Mouse (Mus musculus) E14TG2a.4 (cell line): ENCODE measurements around the gene Pxylp1.

ENCODE experiments used
- H3K27me3 ChIP-seq: 2 replicates; pipeline ENCODE4 v1.6.1; 2014; ENCODE audit warnings: low read length, control low read depth; ENCODE audit not compliant: insufficient read depth
- H3K36me3 ChIP-seq: 2 replicates; pipeline ENCODE4 v1.6.1; 2014; ENCODE audit warnings: low read length, control low read depth; ENCODE audit not compliant: insufficient read depth
- H3K4me1 ChIP-seq: replicated peaks from 2 replicates; pipeline ENCODE4 v1.6.1; 2014; ENCODE audit warnings: low read depth, low read length, control low read depth
- H3K4me3 ChIP-seq: replicated peaks from 2 replicates; pipeline ENCODE4 v1.5.1; 2014; ENCODE audit warnings: mild to moderate bottlenecking, low read length
- H3K9me3 ChIP-seq: 2 replicates; pipeline ENCODE4 v1.6.1; 2014; ENCODE audit warnings: low read length, control low read depth
- CTCF ChIP-seq: conservative IDR thresholded peaks from 2 replicates; pipeline ENCODE4 v1.5.1; 2014; ENCODE audit warnings: low read length
- NANOG ChIP-seq: IDR thresholded peaks from 2 replicates; pipeline ENCODE4 v1.6.1; 2014; ENCODE audit warnings: borderline replicate concordance, low read length, mixed read lengths
- POU5F1 ChIP-seq: IDR thresholded peaks from 2 replicates; pipeline ENCODE4 v1.6.1; 2014; ENCODE audit warnings: low read length, borderline replicate concordance

The Pxylp1 gene

GRCm38 (mm10) chr9:96789906-96790305, 102.6 kb downstream of the Pxylp1 start:
- TF ChIP-seq POU5F1 (no peak), NANOG (no peak), CTCF (no peak)
- H3K4me3 ChIP-seq, result no peak overlapping the region
- no peaks in the 10 kb centered on the region for H3K36me3 ChIP-seq
- H3K4me1 ChIP-seq, result peaks cover 16% of the 10 kb centered on the region
- H3K9me3 ChIP-seq, result peaks cover 5% of the 10 kb centered on the region; the same call in 1 of the 2 replicates
- H3K27me3 ChIP-seq, result peaks cover 10% of the 10 kb centered on the region; the same call in 1 of the 2 replicates

- H3K36me3 ChIP-seq, result no peaks in the 10 kb centered on the region
- H3K9me3 ChIP-seq, result peaks cover 5% of the 10 kb centered on the region; the same call in 1 of the 2 replicates
- TF ChIP-seq CTCF (no peak), NANOG (no peak), POU5F1 (no peak)
- H3K27me3 ChIP-seq, result peaks cover 11% of the 10 kb centered on the region
- no peak overlapping the region for H3K4me3 ChIP-seq
- H3K4me1 ChIP-seq, result peaks cover 16% of the 10 kb centered on the region
These were observed 104.7 kb downstream of the Pxylp1 start for GRCm38 (mm10) chr9:96787797-96788196.

GRCm38 (mm10) chr9:96785871-96786342, 106.6 kb downstream of the Pxylp1 start:
- peaks cover 9% of the 10 kb centered on the region for H3K4me1 ChIP-seq
- TF ChIP-seq POU5F1, result no peak
- TF ChIP-seq CTCF, result no peak
- TF ChIP-seq NANOG, result no peak

GRCm38 (mm10) chr9:96785187-96785586, 107.3 kb downstream of the Pxylp1 start:
- Histone ChIP-seq H3K4me1 (peaks cover 7% of the 10 kb centered on the region), H3K36me3 (no peaks in the 10 kb centered on the region), H3K9me3 (no peaks in the 10 kb centered on the region), H3K4me3 (no peak overlapping the region), H3K27me3 (peaks cover 12% of the 10 kb centered on the region)
- TF ChIP-seq NANOG, result no peak

More at GRCm38 (mm10) chr9:96785871-96786342, 106.6 kb downstream of the Pxylp1 start:
- Histone ChIP-seq H3K36me3 (no peaks in the 10 kb centered on the region), H3K27me3 (peaks cover 12% of the 10 kb centered on the region), H3K9me3 (no peaks in the 10 kb centered on the region), H3K4me3 (no peak overlapping the region)

GRCm38 (mm10) chr9:96783667-96784066, 108.8 kb downstream of the Pxylp1 start:
- H3K9me3 ChIP-seq, result no peaks in the 10 kb centered on the region
- H3K4me3 ChIP-seq, result no peak overlapping the region
- peaks cover 11% of the 10 kb centered on the region for H3K27me3 ChIP-seq
- no peaks in the 10 kb centered on the region for H3K36me3 ChIP-seq
- peaks cover 7% of the 10 kb centered on the region for H3K4me1 ChIP-seq
- no peak for TF ChIP-seq CTCF
- no peak for TF ChIP-seq NANOG
- no peak for TF ChIP-seq POU5F1

- no peak overlapping the region for H3K4me3 ChIP-seq
- peaks cover 7% of the 10 kb centered on the region for H3K4me1 ChIP-seq
- H3K27me3 ChIP-seq, result peaks cover 10% of the 10 kb centered on the region
- no peaks in the 10 kb centered on the region for H3K36me3 ChIP-seq
- TF ChIP-seq NANOG (no peak), CTCF (no peak), POU5F1 (no peak)
- H3K9me3 ChIP-seq, result no peaks in the 10 kb centered on the region
These were observed 109.2 kb downstream of the Pxylp1 start for GRCm38 (mm10) chr9:96783258-96783657.

- Histone ChIP-seq H3K27me3 (peaks cover 2% of the 10 kb centered on the region; the same call in 1 of the 2 replicates), H3K4me1 (peaks cover 7% of the 10 kb centered on the region), H3K4me3 (no peak overlapping the region), H3K36me3 (no peaks in the 10 kb centered on the region), H3K9me3 (no peaks in the 10 kb centered on the region)
- TF ChIP-seq NANOG, result no peak
- no peak for TF ChIP-seq CTCF
- no peak for TF ChIP-seq POU5F1
These were observed 110.4 kb downstream of the Pxylp1 start for GRCm38 (mm10) chr9:96782062-96782461.
